Mouse (Mus musculus) splenic B cell, adult 2 months (primary cell): ENCODE data around the gene Sars.

ENCODE experiments used
- DNase-seq: peaks from one replicate; pipeline ENCODE4 v3.0.0-alpha.2; 2011; ENCODE audit warnings: low read depth, low spot score
- H3K27me3 ChIP-seq: 2 replicates; pipeline ENCODE4 v1.6.1; 2012; ENCODE audit warnings: mild to moderate bottlenecking, low read length, moderate library complexity, mixed read lengths; ENCODE audit not compliant: control insufficient read depth, poor library complexity, insufficient read depth, severe bottlenecking
- H3K36me3 ChIP-seq: 2 replicates; pipeline ENCODE4 v1.6.1; 2012; ENCODE audit warnings: mild to moderate bottlenecking, low read length, moderate library complexity, mixed read lengths; ENCODE audit not compliant: control insufficient read depth, poor library complexity, insufficient read depth, severe bottlenecking

Sars gene

GRCm38 (mm10) chr3:108386186-108386585 lies 58.8 kb downstream of the Sars start:
- H3K27me3 ChIP-seq = no peaks in the 10 kb centered on the region
- DNase-seq = no peak
- H3K36me3 ChIP-seq = no peaks in the 10 kb centered on the region

GRCm38 (mm10) chr3:108384425-108384824 lies 60.6 kb downstream of the Sars start:
- H3K36me3 ChIP-seq = no peaks in the 10 kb centered on the region
- no peak for DNase-seq
- no peaks in the 10 kb centered on the region for H3K27me3 ChIP-seq

GRCm38 (mm10) chr3:108383485-108384354 lies 61.3 kb downstream of the Sars start, which contains the start of gene Psrc1:
Psrc1 (plus strand) TSS chr3:108383839.
- H3K36me3 ChIP-seq = no peaks in the 10 kb centered on the region
- no peaks in the 10 kb centered on the region for H3K27me3 ChIP-seq
- DNase-seq = peak; percentile 41

GRCm38 (mm10) chr3:108381945-108382875 lies 62.8 kb downstream of the Sars start:
- peak; percentile 28 for DNase-seq
- Histone ChIP-seq H3K36me3 (no peaks in the 10 kb centered on the region), H3K27me3 (no peaks in the 10 kb centered on the region)

GRCm38 (mm10) chr3:108380695-108381094 lies 64.3 kb downstream of the Sars start:
- Histone ChIP-seq H3K27me3 (no peaks in the 10 kb centered on the region), H3K36me3 (no peaks in the 10 kb centered on the region)
- DNase-seq = peak; percentile 45

- DNase-seq = no peak
- H3K36me3 ChIP-seq = no peaks in the 10 kb centered on the region
These were observed 65.9 kb downstream of the Sars start for GRCm38 (mm10) chr3:108378875-108379663.

More at GRCm38 (mm10) chr3:108378875-108379663, 65.9 kb downstream of the Sars start:
- no peaks in the 10 kb centered on the region for H3K27me3 ChIP-seq
